Mouse (Mus musculus): ENCODE data around the gene Kmt2a.

The Kmt2a gene

DNA sequence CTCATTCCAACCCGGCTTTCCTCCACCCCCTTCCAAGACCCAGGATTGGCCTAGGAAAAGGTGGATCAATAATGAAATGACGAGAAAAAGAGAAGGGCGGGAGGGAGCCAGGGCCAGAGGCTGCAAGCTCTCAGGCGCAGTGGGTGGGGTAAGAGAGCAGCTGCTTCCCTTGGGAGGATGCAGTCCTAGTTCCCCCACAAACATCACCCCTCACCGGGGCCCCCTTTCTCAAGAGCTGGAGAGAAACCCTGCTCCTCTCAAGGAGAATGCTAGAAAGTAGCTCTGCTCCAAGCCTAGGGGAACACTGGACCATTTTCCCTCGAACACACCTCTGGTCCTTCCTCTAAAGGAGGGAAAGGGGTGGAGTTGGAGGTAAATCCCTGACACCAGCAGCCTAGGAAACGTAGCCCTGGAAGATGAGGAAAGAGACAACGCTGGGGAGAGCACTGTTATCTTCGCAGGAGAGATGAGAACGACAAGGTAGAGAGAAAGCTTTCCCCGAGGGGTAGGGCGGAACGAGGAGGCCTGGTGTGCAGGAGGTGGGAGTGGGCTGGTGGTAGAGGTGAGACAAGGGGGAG, 1.3 kb downstream of the Kmt2a start:
- peak; percentile 60 for DNase-seq (ENCODE audit: low spot score)

DNA sequence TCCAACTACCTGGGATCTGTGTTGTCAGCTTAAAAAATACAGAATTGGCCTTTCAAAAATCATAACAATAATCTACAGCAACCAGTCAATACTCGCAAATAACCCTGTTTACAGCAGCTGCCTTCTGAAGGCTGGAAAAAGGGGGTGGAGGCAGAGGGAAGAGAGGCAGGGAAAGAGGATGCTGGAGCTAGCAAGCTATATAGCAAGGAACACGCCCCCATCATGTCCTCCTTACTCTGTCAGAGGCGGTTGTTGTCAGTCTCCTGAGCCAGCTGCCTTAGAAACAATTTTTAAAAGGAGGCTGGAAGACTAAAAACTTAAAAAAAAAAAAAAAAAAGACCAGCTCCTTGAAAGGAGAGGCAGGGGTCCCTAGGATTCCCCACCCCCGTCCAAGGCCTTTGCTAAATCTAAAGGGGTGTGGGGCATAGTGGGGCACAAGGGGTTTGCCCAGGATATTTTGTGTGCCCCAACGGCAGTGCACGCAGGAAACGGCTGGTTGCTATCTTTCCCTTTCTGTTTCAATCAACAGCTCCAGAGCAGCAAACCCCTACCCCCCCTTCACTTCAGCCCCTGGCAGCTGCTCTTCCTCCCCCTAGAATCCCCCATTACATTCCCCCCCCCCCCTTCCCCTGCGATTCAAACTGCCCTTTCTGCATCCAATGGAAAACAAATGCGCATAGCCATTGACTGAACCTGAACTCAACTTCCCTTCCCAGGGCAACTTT, 2.2 kb downstream of the Kmt2a start:
- DNase-seq (ENCODE audit: low spot score): no peak

DNA sequence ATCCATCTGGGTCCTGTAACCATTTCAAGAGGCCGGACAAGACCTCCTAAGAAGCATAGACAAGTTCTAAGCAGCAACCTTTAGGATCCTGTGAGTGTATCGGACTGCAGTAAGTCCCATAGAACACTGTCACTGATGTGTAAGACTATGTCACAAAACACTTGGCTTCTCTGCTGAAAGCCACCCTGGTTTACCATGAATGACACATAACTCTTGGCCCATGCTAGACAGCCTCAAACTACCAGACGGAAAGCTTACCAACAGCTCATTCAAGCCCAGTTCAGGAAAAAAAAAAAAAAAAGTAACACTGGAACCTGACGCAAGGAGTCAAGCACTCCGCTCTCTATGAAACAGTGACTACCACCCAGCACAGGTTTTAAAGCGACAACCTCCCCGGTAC, 3.4 kb downstream of the Kmt2a start:
- DNase-seq (ENCODE audit: low spot score): no peak

DNA sequence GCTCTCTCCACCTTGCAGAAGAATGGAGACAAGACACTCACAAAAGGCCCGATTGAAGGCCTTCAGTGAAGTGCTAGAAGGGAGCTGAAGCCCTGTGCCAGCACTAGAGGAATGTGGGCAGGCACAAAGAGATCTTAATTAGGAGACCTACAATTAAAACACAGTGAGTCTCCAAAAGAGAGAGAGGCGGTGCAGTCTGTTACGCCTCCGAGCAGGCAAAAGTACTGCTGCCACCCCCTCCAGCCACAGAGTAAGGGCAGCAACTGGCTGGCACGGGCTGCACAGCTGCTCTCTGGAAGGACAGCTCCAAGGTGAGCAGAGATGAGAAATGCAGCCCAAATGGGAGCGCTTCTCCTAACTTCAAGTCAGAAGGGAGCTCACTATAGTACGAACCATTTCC, 5.6 kb downstream of the Kmt2a start:
- DNase-seq (ENCODE audit: low spot score): no peak

DNA sequence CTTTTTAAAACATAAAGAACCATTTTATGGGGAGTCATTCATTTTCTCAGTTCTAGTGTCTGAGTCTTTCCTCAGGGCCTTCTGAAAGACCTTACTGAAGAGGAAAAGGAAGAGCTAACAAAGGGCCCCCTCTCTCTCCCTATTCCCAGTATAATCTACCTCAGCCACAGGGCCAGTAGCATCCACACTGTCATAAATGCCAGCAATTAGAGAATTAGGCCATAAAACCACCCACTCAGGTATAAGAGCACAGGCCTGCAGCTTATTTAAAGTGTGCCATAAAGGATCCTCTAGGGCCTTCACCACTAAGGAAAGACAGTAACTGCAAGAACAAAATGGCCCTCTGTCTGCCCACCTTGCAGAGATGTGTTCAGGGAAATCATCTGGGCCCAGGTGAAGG, 6.9 kb downstream of the Kmt2a start:
- DNase-seq (ENCODE audit: low spot score): no peak

DNA sequence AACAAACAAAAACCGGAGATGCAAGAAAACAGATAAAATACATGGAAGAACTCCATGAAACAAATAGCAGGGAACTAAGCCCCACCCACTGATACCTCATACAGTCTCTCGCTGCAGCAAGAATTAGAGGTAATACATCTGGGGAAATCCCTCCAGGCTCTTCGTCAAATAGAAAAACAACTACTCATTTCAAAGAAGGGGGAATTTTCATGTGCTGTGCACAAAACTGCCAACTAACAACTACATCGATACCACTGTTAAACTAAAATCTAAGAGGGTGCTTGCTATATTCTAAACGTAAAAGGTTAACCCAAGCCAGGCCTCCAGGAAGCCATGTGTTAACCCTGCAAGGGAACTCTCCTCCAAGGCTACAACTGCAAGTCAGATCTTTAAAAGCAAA, 7.4 kb downstream of the Kmt2a start:
- no peak for DNase-seq (ENCODE audit: low spot score)

DNA sequence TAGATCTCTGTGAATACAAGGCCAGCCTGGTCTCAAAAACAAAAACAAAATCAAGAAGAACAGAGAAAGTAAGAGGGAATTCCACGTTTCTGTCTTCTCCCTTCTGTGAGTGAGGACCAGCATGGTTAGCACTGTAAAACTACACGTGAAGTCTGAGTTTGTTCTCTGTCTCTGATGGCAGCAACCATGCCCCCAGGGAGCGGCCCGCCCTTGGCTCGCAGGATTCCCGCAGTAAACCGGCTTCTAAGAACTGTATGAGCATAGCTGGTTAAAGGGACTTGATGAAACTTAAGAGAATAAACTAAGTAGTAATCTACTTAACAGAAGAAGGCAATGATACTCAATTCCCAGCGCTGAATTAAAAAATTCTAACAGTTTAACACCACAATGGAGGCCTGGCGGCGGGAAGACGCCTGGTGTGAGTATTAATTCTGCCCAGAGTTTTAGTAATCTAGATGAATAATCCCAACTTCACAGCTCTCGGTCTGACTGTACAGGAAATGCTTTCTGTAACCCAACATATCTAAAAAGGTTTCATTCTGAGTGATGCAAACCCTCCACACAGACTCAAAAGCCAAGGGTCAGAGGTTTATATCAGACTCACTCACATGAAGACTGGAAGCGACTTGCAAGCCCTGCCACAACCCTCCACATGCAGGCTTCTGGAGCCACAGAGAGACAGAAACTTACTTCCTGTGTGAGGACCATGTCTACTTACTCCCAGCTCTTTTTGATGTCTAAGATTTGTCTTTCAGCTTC, 12.6 kb downstream of the Kmt2a start:
- no peak for DNase-seq (ENCODE audit: low spot score)

DNA sequence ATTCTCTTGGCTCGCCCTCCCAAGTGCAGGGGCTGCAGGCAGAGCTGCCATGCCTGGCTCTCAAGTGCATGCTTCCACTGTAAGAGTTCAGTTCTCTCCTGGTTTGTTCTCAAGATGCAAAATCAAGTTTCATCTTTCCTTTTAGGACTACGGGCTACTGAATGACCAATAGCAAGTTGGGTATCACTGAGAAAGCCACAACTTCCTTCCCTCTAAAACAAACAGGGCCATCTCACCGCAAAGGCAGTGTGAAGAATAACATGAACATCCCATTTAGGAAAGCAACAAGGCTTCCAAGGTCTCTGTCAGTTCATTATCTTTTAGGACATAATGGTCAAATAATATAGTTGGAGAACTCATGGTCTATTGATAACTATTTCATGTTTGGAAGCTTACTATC, 13.4 kb downstream of the Kmt2a start:
- no peak for DNase-seq (ENCODE audit: low spot score)

DNA sequence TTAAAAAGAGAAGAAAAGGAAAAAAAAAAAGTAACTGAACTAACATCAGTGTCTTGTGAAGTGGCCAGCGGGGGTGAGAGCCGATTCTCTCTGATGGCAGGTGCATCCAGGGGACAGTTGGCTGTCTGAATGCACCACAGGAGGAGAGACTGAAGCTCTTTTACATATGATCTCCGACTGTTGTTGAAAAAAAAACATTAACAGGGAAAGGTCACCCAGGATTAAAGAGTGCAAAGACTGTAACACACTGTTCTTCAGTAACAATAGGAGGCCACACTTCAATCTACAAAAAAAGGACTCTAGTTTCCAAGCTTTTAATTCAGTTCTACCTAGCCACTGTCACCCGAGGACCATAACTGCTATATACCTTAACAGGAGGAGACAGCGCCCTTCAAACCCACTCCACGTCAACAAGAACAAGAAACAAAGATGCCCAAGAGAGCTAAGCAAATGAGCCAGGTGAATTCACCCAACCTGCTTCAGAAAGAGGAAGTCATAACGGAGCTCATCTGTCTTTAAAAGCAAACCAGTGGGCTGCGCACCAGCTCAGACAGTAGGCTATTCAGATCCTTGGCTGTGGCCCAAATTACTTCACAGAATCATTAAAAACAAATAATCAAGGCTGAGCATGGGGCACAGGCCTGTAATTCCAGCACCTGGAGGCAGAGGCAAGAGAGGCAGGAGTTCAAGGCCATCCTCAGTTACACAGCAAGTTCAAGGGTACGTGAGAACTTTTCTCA, 14.4 kb downstream of the Kmt2a start:
- no peak for DNase-seq (ENCODE audit: low spot score)

DNA sequence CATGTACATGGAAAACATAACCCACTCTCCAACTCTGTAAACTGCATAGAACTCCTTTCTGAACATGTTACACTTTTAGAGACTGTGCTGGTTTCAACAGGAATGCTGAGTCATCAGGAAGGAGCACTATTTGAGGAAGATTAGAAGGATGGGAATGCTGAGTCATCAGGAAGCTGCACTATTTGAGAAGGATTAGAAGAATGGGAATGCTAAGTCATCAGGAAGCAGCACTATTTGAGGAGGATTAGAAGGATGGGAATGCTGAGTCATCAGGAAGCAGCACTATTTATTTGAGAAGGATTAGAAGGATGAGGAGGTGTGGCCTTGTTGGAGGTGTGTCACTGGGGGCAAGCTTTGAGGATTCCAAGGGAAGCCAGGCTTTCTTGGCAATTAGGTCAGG, 20.0 kb downstream of the Kmt2a start:
- no peak for DNase-seq (ENCODE audit: low spot score)

DNA sequence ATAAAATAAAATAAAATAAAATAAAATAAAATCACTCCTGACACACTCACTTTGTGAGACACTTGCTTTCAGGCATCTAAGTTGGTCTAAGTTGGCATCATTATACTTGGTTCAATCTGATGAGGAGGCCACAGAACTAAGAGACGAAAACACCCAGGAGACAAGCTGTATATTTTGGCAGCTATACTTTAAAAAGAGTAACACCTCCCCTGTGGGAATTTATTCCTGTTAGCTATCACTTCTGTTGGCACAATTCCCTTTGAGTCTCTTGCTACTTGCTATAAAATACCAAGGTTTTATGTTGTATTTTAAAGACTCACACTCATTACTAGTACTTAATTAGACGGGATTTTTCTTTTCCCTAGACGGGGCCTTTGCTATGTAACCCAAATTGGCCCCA, 22.4 kb downstream of the Kmt2a start:
- DNase-seq (ENCODE audit: low spot score): no peak

DNA sequence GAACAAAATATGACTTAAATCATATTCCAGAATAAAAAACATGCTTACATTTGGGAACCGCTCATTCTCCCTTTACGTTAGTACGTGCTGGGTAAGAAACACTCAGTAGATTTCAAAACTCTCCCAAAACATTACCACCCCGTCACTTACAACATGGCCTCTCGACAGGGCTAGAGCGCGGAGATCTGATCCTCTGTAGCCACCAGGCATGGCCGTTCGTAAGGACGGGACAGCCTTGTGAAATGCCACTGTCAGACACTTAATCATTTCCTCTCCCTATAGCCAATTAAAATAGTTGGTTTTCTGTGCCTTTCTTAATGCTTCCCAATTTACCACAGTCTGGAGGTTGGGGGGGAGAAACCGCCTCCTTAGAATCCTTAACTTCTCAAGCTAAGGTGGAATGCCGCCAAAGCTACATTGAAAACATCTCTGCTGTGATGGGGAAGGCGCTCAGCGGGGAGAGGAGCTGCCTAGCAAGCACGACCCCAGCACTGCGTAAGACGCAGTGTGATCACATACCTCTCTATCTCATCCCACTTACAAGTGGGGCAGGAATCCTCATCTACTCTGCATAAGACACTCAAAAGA, 23.6 kb downstream of the Kmt2a start:
- DNase-seq (ENCODE audit: low spot score): no peak

DNA sequence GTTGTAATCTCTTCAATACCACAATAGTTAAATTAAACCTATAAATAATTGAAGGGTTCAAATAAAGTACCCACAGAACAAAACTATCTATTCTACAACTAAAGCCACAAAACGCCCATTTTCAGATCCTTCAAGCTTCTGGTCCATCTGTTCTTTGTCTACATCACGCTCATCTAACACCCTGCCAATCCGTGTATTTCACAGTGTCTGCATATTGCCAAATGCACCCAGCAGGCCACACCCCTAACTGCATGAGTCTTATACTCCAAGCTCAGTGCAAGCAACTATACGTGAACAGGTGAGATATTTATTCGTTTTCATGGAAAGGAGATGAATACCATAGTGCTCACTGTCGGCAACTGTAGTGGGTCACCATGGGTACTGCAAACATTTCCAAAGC, 25.9 kb downstream of the Kmt2a start:
- no peak for DNase-seq (ENCODE audit: low spot score)

DNA sequence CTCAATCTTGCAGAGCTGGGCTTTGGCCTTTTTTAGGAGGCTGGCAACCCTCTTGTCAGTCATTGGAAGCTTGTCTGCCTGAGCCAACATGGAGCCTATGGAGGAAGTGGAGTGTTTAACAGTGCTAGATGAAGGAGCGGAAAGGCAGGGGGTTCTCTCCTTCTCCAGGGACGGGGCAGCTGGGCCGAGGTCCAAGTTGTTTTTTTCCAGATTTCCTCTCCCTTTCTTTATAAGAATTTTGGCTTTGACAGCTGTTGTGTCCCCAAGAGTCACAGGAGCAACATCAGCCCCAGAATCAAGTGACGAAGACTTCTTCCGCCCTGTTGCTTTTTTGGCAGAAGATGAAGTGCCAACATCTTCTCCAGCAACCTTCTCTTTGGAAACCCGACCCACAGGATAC, 33.6 kb downstream of the Kmt2a start:
- DNase-seq (ENCODE audit: low spot score): no peak

DNA sequence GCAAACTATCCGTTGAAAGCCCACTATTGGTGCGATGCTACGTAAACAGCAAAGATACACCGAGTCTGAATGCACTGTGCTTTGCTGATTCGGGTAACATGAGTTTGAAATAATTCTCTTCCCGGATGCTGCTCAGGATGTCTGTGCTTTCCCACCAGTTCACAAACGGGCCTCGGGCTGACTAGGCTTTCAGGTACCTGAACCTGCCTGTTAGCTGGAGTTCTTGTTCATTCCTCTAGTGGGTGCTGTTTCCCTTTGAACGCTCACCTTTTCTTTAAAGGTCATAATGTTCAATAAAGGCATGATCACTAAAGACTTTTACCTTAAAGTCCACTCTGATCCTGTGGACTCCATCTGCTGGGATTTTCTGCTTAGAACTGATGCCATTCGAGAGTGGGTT, 39.9 kb downstream of the Kmt2a start:
- DNase-seq (ENCODE audit: low spot score): peak; percentile 37

DNA sequence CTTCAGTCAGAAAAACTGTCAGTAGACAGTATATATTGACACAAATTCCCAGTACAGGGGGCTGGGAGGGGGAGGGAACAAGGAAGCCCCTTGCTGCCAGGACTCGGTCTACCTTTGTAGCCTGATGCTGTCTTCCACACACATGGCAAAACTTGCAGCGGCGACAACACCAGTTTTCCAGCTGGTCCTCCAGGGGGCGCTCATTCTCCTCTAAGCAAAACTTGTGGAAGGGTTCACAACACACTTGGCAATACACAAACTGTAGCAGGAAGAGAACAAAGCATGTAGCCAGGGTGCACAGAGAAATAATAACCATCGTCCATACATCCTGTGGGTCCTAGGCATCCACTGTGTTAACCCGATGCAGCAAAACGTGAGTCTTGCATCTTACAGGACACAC, 44.7 kb downstream of the Kmt2a start:
- peak; percentile 87 for DNase-seq (ENCODE audit: low spot score)

DNA sequence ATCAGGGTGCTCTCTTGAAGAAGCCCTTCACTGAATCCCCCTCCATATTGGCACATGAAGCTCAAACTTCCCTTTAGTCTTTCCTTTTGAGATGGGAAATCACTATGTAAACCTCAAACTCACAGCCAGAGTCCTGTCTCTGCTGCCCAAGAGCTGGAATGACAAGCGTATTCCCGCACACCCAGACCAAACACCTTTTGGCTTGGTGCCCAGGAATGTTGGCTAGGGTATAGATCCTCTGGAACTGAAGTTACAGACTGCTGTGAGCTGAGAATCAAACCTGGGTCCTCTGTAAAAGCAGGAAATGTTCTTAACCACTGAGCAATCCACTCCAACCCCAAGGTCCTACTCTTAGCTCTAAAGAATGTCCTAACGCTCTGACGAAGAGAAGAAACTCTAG, 48.7 kb downstream of the Kmt2a start:
- no peak for DNase-seq (ENCODE audit: low spot score)

DNA sequence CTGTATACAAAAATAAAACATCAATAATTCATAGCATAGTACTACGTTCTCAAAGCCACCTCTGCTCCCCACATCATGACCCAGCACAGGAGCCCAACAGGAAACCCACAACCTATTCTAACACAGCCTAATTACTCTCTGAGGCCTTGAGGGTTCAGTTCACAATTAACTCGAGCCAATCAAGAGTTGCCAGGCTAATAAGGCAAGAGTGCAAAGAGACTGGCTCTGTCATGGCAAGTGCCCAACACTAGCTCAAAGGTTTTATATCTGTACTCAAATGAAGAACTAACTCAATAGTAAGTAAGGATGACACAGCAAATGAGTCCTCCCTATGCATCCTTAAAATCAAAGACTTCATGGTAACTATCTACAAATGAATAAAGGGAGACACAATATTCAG, 50.6 kb downstream of the Kmt2a start:
- no peak for DNase-seq (ENCODE audit: low spot score)

DNA sequence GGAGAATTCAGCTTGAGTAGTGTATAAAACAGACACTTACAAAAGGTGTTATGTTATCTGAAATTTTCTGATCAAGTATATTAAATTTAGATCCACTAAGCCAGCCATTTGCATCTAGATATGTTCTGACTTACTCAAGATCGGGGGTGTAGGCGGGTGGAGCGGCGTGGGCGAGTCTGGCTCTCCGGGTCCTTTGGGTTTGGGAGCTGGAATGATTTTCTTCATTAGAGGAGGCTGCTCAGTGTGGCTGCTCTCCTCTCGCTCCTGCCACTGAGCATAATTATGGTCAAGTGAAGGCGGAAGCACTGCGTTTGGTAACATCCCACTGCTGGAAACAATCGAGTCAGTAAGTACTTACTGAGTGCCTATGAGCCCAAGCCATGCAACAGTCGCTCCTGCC, 52.2 kb downstream of the Kmt2a start:
- no peak for DNase-seq (ENCODE audit: low spot score)

DNA sequence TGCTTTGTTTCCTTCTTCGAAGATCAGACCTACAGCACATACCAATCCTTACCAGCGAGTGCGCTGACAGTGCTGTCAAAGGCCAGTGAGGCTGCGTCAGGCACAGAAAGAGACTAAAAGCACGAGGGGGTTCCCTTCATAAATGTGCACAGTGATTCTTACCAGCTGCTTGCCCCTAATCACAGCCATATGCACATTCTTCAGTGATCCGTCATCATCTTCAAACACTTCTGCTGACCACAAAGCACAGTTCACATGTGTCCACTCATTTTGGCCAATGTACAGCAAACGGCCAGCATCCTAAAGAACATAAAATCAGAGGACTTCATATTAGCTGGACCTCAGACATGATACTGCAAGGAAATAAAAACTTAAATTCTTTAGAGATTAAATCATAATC, 54.4 kb downstream of the Kmt2a start:
- DNase-seq (ENCODE audit: low spot score): no peak

DNA sequence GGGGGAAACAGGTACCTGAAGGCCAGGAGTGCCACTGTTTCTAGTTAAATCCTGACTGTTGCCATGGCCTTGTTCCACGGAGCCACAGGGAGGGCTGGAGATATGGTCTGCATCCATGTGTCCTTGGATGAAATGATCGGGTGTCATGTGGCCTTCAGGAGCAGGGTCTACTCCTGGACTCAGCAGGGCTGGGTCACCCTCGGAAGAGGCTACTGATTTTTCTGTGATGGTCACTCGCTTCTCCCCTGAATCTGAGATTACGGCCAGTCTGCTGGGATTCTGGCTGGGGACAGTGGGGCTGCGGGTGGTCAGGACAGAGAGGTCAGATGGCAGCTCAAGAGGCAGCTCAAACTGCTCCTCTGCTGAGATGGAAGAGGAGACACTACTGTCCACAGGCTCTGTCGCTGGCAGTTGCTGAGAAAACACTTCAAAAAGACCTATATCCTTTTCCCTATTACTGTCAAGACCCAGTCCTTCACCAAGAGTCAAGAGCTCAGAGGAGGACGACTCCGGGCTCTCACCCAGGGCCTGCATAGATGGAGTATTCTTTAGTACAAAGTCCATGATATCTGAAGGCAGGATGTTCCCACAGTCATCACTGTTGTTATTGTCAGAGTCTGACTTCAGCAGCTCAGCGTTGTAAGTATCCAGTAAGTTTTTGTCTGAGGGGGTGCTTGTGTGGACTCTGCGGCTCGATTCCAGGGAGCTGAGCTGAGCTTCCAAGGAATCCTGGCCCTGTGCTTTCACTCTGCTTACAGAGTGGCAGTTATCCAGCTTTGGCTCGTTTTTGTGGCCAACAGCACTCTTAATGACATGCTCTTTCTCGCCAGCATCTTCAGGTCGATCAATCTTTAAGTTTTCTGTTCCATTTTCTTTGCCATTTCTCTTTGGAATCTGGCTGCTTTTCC, 60.9 kb downstream of the Kmt2a start:
- no peak for DNase-seq (ENCODE audit: low spot score)
